Mouse (Mus musculus) heart, adult 2 months (tissue): Measurements from ENCODE around the gene Fgd5. TPM values are rescaled to one million over a fixed set of nuclear protein-coding genes. Genes with fewer than 3 reads are reported as not detected.
A peak's percentile ranks its signal among the peaks of the same experiment; 100 is the strongest.
"Not testable (repeated sequence)": the region's sequence is repeated elsewhere in the genome, so short reads cannot be mapped to it uniquely, and the experiment has no call there.

Experiments
- DNase-seq, 2 experiments: peaks; one replicate each; pipeline ENCODE4 v3.0.0; 2021
- H3K27ac ChIP-seq: fragments of 200-600 bp; 2 replicates; pipeline ENCODE4 v1.8.1; 2022
- H3K27me3 ChIP-seq: fragments of 200-500 bp; 2 replicates; pipeline ENCODE4 v1.6.1; 2012; ENCODE audit warnings: mild to moderate bottlenecking, low read length, inconsistent platforms, mixed read lengths; ENCODE audit not compliant: control insufficient read depth, insufficient read depth
- H3K36me3 ChIP-seq: fragments of 200-500 bp; 2 replicates; pipeline ENCODE4 v1.6.1; 2012; ENCODE audit warnings: low read length, inconsistent platforms; ENCODE audit not compliant: control insufficient read depth, insufficient read depth
- H3K4me1 ChIP-seq: fragments of 200-500 bp; 2 replicates; pipeline ENCODE4 v1.6.1; 2011; ENCODE audit warnings: low read length; ENCODE audit not compliant: control insufficient read depth, insufficient read depth
- H3K4me3 ChIP-seq: fragments of 200-600 bp; 2 replicates; pipeline ENCODE4 v1.8.1; 2022
- H3K79me2 ChIP-seq: fragments of 200-500 bp; replicated peaks from 2 replicates; pipeline ENCODE4 v1.6.1; 2012; ENCODE audit warnings: mild to moderate bottlenecking, inconsistent platforms, low read length, moderate library complexity, mixed read lengths; ENCODE audit not compliant: control insufficient read depth, insufficient read depth
- H3K9ac ChIP-seq: fragments of 200-500 bp; 2 replicates; pipeline ENCODE4 v1.6.1; 2012; ENCODE audit warnings: low read depth, mild to moderate bottlenecking, control low read depth, inconsistent platforms, low read length, mixed read lengths
- CTCF ChIP-seq: fragments of 200-600 bp; IDR thresholded peaks from 2 replicates; pipeline ENCODE4 v1.8.1; 2022; ENCODE audit warnings: antibody characterized with exemption, mild to moderate bottlenecking, moderate library complexity
- EP300 ChIP-seq: fragments of 200-500 bp; IDR thresholded peaks from 2 replicates; pipeline ENCODE4 v1.6.1; 2011; ENCODE audit warnings: low read depth, low read length, control low read depth; ENCODE audit not compliant: insufficient read depth
- POLR2A ChIP-seq: fragments of 200-500 bp; IDR thresholded peaks from 2 replicates; pipeline ENCODE4 v1.6.1; 2011; ENCODE audit warnings: mild to moderate bottlenecking, low read depth, low read length, control low read depth; ENCODE audit not compliant: insufficient read depth
- WGBS: fragments of 180-500 bp; shearing (Covaris S2); methylation state at CpG from one replicate; pipeline ENCODE4 v1.1.7; 2018; 5-methylcytosine and 5-hydroxymethylcytosine counted together
- intact Hi-C: fragments of 180-260 bp; cut with DNase I; formaldehyde crosslinking; loops from one replicate; pipeline ENCODE4 v1.15.1; 2025
- polyA plus RNA-seq: library from polyadenylated mRNA; depleted of rRNA; stranded (reverse); fragments of >200 nt; gene quantifications from 2 replicates; pipeline ENCODE4 v1.2.3, GENCODE M21; 2012
- total RNA-seq, 2 experiments: library from RNA; stranded (reverse); gene quantifications; 2 replicates each; pipeline ENCODE4 v1.2.3; 2021

Fgd5 gene
- total and polyA plus RNA-seq, 3 experiments, result 12.7 to 21.8 (median 21.0) TPM

DNA sequence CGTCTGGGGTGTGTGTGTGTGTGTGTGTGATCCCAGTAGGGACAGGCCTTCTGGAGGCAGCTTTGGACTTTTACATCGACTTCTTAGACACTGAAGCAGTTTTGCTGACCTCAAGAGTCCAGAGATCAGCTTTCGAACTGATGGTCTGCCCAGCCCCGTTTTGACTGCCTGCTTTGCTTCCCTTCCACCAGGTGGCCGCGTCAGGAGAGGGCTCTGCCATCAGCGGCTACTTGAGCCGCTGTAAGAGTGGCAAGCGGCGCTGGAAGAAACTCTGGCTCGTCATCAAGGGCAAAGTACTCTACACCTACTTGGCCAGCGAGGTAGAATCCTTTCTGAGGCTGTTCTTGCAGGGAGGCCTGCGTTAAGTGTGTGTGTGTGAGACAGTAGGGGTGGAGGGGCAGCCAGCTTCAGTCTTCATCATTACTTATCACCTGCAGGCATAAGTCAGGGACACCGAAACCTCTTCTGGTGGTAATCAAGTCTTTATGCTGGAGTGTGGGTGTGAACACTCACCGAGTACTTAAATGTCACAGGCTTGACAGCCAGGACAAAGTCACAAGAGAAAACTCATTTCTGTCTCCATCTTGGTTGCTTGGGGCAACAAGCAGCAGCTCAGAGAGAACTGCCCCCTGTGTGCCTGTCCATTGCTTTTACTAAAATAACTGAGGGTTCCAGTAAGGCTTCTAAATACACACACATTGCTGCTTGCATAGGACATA, 92.6 kb downstream of the Fgd5 start:
- TF ChIP-seq POLR2A (no peak), CTCF (peak; percentile 52)
- no peaks in the 10 kb centered on the region; the same call in 1 of the 2 replicates for H3K4me1 ChIP-seq
- 50% methylated on average over 15 of the region's 15 CpGs for WGBS
- no peak overlapping the region for H3K9ac ChIP-seq
- no peak for DNase-seq
- no peaks in the 10 kb centered on the region for H3K27me3 ChIP-seq
- H3K4me3 ChIP-seq, result no peak overlapping the region
- H3K27ac ChIP-seq, result no peak overlapping the region
- no peaks in the 10 kb centered on the region for H3K79me2 ChIP-seq
- H3K36me3 ChIP-seq, result no peaks in the 10 kb centered on the region
- intact Hi-C loops, result no loop called here

DNA sequence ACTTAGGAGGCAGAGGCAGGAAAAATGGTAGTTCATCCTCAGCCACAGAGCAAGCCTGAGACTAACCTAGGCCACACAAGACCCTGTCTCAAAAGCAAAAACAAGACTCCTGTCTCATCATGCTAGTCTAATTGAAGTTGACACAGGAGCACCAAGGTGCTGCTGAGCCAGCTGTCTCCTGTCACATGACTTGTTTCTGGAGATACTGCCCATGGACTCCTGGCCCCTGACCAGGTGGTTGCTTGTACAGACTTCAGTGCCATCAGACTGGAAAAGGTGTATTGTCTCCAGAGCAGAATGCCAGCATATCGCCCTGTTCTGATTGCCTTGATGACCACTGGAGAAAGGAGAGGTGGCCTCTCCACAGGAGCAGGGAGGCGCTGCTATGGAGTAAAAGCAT, 102.1 kb downstream of the Fgd5 start:
- no peaks in the 10 kb centered on the region for H3K79me2 ChIP-seq
- TF ChIP-seq EP300 (no peak), CTCF (no peak), POLR2A (no peak)
- H3K27ac ChIP-seq, result no peak overlapping the region
- H3K36me3 ChIP-seq, result no peaks in the 10 kb centered on the region
- 96% methylated on average over 2 of the region's 2 CpGs for WGBS
- no peaks in the 10 kb centered on the region for H3K4me1 ChIP-seq
- DNase-seq, result no peak
- H3K4me3 ChIP-seq, result no peak overlapping the region
- H3K9ac ChIP-seq, result no peak overlapping the region
- intact Hi-C loops, result no loop called here
- H3K27me3 ChIP-seq, result no peaks in the 10 kb centered on the region

DNA sequence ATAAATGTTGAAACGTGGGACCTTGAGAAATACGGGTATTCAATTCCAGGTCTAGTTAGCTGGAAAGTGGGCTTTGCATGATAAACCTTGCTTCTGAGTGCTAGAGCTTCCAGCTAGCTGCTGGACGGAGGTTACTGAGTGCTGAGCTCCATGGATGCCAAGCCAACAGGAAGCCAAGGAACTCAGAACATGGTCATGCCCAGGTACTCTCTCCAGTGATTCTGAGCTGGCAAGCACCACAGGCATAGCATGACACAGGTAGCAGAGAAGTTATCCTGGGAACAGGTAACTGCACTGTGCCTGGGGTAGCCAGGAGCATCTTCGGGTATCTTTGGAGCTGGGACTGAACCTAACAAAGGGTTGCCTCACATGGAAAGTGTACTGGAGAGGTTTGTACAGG, 104.1 kb downstream of the Fgd5 start:
- Histone ChIP-seq H3K27me3 (no peaks in the 10 kb centered on the region), H3K36me3 (no peaks in the 10 kb centered on the region)
- 71% methylated on average over 4 of the region's 4 CpGs for WGBS

DNA sequence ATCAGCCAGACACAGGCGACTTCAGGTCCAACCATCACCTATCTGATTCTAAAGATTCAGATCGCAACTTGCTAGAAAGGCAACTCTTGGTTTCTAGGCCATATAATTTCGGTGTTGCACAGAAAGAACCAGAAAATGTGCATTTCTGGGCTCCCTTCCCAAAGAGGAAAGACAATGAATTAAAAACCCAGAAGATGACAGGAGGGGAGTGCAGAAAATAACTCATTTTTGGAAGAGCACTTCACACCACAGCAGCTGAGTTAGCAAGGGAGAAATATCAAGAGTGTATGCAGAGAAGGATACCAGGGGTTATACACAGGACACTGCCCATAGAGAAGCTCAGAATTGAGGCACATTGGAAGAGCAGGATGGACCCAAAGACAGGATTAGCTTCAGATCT, 106.3 kb downstream of the Fgd5 start:
- intact Hi-C loops, result no loop called here
- H3K36me3 ChIP-seq, result no peaks in the 10 kb centered on the region
- no peak overlapping the region for H3K9ac ChIP-seq
- no peaks in the 10 kb centered on the region for H3K79me2 ChIP-seq
- DNase-seq, result no peak
- WGBS, result 87% methylated on average over 3 of the region's 3 CpGs
- no peak overlapping the region for H3K4me3 ChIP-seq
- H3K27ac ChIP-seq, result no peak overlapping the region
- TF ChIP-seq CTCF (no peak), EP300 (no peak), POLR2A (no peak)
- H3K27me3 ChIP-seq, result no peaks in the 10 kb centered on the region
- H3K4me1 ChIP-seq, result no peaks in the 10 kb centered on the region

More for the DNA sequence above, 104.1 kb downstream of the Fgd5 start:
- no peak for DNase-seq
- H3K4me3 ChIP-seq, result no peak overlapping the region
- no peaks in the 10 kb centered on the region for H3K79me2 ChIP-seq
- no peak overlapping the region for H3K27ac ChIP-seq
- no peaks in the 10 kb centered on the region for H3K4me1 ChIP-seq
- intact Hi-C loops, result no loop called here
- TF ChIP-seq CTCF (no peak), EP300 (no peak), POLR2A (no peak)
- no peak overlapping the region for H3K9ac ChIP-seq

DNA sequence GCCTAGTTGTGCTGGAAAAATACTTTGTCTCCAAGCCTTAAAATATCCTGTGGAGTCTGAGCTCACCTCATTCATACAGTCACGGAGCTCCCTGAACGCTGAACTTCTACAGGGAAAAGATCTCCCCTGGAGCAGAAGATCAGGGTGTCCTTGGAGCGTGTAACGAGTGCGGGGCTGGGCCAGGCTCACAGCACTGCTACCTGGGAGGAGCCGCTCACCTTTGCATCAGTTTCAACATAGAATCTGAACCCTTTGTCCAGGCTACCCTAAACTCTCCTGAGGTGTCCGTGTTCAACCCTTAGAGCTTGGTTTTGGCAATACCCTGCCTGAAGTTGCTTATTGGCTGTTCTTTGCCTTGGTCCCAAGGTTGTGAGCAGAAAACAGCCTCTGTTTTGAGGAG, 110.5 kb downstream of the Fgd5 start:
- peaks cover 12% of the 10 kb centered on the region for H3K36me3 ChIP-seq
- intact Hi-C loops, H3K9ac ChIP-seq, H3K27me3 ChIP-seq, H3K27ac ChIP-seq, H3K4me3 ChIP-seq, H3K79me2 ChIP-seq, H3K4me1 ChIP-seq, DNase-seq: not testable (repeated sequence)
- 83% methylated on average over 7 of the region's 7 CpGs for WGBS

DNA sequence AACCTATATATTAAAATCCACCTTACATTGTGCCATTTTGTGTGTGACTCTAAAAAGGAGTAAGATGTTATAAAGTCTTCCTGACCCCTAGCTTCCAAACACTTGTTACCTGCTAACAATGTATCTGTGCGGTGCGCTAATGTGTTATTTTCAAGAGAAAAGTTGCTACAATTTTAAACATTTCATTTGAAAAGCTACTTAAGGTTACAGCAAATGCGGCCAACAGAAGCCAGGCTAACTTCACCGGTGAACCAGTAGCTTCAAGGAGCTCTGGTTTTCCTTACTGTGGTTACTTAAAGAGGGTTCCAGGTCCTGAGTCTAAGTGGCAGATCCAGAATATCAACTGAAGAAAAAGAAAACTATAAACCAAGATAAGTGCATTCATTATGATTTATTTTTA, 111.3 kb downstream of the Fgd5 start:
- Histone ChIP-seq H3K79me2 (peaks cover 4% of the 10 kb centered on the region; the same call in 1 of the 2 replicates), H3K9ac (no peak overlapping the region), H3K27ac (no peak overlapping the region), H3K4me1 (peaks cover 8% of the 10 kb centered on the region), H3K36me3 (peaks cover 17% of the 10 kb centered on the region), H3K4me3 (no peak overlapping the region), H3K27me3 (no peaks in the 10 kb centered on the region)
- DNase-seq, result no peak
- WGBS, result 93% methylated on average over 4 of the region's 4 CpGs
- intact Hi-C loops, result loop anchor here (5.0 kb wide), 3 partner anchors 47 to 573 kb away; partner anchors contain the start of genes Lsm3, Mrps25 and Xpc
- TF ChIP-seq EP300 (no peak), POLR2A (no peak), CTCF (no peak)

DNA sequence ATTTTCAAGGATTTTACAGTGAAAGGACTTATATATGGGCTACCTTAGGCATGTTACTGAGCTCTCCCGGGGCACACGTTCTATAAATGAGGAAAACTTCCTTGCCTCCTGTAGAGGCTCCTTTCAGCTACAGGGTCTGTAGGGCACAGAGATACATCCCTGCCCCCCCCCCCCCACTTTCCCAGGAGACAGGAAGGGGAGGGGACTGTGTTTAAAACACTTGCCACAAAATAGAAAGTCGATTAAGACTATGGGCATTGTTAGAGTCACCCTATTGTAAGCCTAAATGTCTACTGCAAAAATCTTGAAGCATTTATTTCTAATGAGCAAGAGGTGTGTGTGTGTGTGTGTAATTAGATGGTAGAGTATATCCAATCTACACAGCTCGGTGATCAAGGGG, 111.8 kb downstream of the Fgd5 start:
- Histone ChIP-seq H3K4me1 (peaks cover 8% of the 10 kb centered on the region), H3K27ac (peak overlapping the region; percentile 98), H3K9ac (peak overlapping the region; percentile 93), H3K27me3 (no peaks in the 10 kb centered on the region), H3K4me3 (peak overlapping the region; percentile 92), H3K36me3 (peaks cover 21% of the 10 kb centered on the region), H3K79me2 (peaks cover 5% of the 10 kb centered on the region; the same call in 1 of the 2 replicates)
- intact Hi-C loops, result loop anchor here (5.0 kb wide), 3 partner anchors 47 to 573 kb away; partner anchors contain the start of genes Lsm3, Mrps25 and Xpc
- no peak for DNase-seq
- 4% methylated on average over 4 of the region's 4 CpGs for WGBS
- TF ChIP-seq POLR2A (no peak), CTCF (no peak), EP300 (no peak)
